ENCODE assay signal across 1 mouse cellular context in the genomic region with DNA sequence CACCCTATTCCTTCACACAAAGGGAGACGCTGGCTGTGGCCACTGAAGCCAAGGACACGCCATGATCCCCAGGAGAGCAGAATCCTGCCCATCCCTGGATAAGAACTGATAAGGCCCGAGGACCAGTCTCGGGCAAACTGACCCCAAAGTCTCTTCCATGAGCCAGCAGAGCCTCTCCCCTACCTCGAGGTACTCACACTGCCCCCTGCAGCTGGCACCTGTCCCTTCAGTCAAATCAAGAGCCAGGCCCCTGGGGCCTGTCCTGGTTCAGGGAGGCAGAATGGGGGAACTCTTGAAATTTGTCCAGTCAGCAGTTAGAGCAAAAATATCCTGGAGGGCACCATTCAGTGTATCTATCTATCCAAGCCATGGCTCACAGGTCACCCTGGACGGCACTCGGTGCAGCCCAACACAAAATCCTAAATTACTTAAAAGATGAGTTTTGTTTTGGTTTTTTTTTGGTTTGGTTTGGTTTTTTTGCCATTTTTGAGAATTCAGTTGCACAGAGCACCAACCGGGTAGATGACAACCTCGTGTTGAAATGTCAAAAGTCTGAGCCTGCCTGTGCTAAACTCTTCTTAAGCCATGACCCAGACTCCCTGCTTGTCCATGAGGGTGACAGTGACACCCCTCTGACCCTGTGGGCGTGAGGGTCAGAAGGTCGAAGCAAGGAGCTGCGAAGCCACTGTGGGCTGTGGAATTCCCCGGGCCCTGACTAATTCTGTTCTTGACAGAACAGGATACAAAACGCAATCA.
TF ChIP-seq lines count a peak whose summit lies in the region.

No protein-coding gene starts in this region.

TF ChIP-seq in CH12.LX, 34 proteins besides CTCF, POLR2A, EP300 and RAD21:
- TF ChIP-seq MAX (IDR thresholded peaks at IDR 0.05; ENCODE audit: low read length) (no peak), RCOR1 (conservative IDR thresholded peaks at IDR 0.05; ENCODE audit: low read depth, low read length) (no peak), PAX5 (IDR thresholded peaks at IDR 0.05; ENCODE audit: low read length) (no peak), KAT2A (IDR thresholded peaks at IDR 0.05; ENCODE audit: insufficient replicate concordance, low read length) (no peak), ELF1 (IDR thresholded peaks at IDR 0.05; ENCODE audit: low read depth, low read length) (no peak), POLR2AphosphoS2 (IDR thresholded peaks at IDR 0.05; ENCODE audit: low read depth, low read length) (no peak), MYC (IDR thresholded peaks at IDR 0.05; ENCODE audit: low read depth, low read length) (no peak), ETS1 (conservative IDR thresholded peaks at IDR 0.05; ENCODE audit: low read depth, low read length) (no peak), USF2 (conservative IDR thresholded peaks at IDR 0.05; ENCODE audit: low read depth, low read length) (no peak), JUND (conservative IDR thresholded peaks at IDR 0.05; ENCODE audit: low read depth, low read length) (no peak), USF1 (IDR thresholded peaks at IDR 0.05; ENCODE audit: low read depth, low read length) (no peak), MEF2A (IDR thresholded peaks at IDR 0.05; ENCODE audit: borderline replicate concordance, low read depth, low read length) (no peak), BHLHE40 (IDR thresholded peaks at IDR 0.05; ENCODE audit: low read depth, low read length) (0 out of 2 replicates have a peak, but pooled peaks have one; percentile 9), ZKSCAN1 (IDR thresholded peaks at IDR 0.05; ENCODE audit: borderline replicate concordance, low read depth, low read length) (no peak), CHD2 (IDR thresholded peaks at IDR 0.05; ENCODE audit: low read length) (no peak), MXI1 (IDR thresholded peaks at IDR 0.05; ENCODE audit: low read depth, low read length) (peak; percentile 54; the same call in 1 of the 2 replicates), SMC3 (IDR thresholded peaks at IDR 0.05; ENCODE audit: low read depth, low read length) (no peak), UBTF (IDR thresholded peaks at IDR 0.05; ENCODE audit: low read depth, low read length) (no peak), JUN (IDR thresholded peaks at IDR 0.05; ENCODE audit: insufficient read depth, low read depth, low read length) (no peak), MAFK (IDR thresholded peaks at IDR 0.05; ENCODE audit: insufficient replicate concordance, low read length) (peak; percentile 99), TBP (conservative IDR thresholded peaks at IDR 0.05; ENCODE audit: low read depth, low read length) (no peak), NELFE (IDR thresholded peaks at IDR 0.05; ENCODE audit: low read depth, low read length) (no peak), MAZ (IDR thresholded peaks at IDR 0.05; ENCODE audit: low read depth, low read length) (no peak), GABPA (IDR thresholded peaks at IDR 0.05; ENCODE audit: insufficient replicate concordance, low read depth, low read length) (no peak), NRF1 (IDR thresholded peaks at IDR 0.05; ENCODE audit: low read depth, low read length) (no peak), SIN3A (IDR thresholded peaks at IDR 0.05; ENCODE audit: low read length) (peak; percentile 63; the same call in 1 of the 2 replicates)
